Mouse (Mus musculus): Measurements from ENCODE around the gene Lrrc46.

DNA sequence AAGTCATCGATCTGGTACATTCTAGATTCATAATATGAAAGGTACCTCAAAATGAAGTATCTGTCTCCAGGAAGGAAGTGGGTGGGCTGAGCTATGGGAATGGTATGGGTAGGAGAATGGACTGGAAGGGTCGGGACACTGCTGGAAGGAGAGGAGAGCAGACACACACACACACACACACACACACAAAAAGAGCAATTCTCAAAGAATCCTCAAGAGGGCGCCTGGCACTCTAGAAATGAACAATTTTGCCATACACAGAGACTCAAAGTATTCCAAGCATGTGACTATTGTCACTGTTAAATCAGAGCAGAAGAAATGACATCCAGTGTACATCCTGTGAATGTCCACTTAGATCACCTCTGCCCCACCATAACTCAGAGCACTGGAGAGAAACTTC lies 31.3 kb upstream of the Lrrc46 start:
- TF ChIP-seq POLR2A (IDR thresholded peaks at IDR 0.05; ENCODE audit: control insufficient read depth, extremely low read depth, insufficient read depth, low read length, poor library complexity) (no peak), CTCF (IDR thresholded peaks at IDR 0.05; ENCODE audit: borderline replicate concordance, control insufficient read depth, extremely low read depth, insufficient read depth, low read length, poor library complexity) (no peak)

Measured in thymus, adult 2 months (tissue).